Mouse (Mus musculus) kidney, adult 2 months (tissue): Measurements from ENCODE around the gene Spats2. TPM values are rescaled to one million over a fixed set of nuclear protein-coding genes. Genes with fewer than 3 reads are reported as not detected.

ENCODE experiments used
- DNase-seq: peaks from one replicate; pipeline ENCODE4 v3.0.0; 2021
- H3K27ac ChIP-seq: fragments of 200-500 bp; 2 replicates; pipeline ENCODE4 v1.5.1; 2012; ENCODE audit warnings: low read depth, low read length, control low read depth, inconsistent platforms; ENCODE audit not compliant: insufficient read depth
- H3K27me3 ChIP-seq: fragments of 200-500 bp; replicated peaks from 2 replicates; pipeline ENCODE4 v1.6.1; 2012; ENCODE audit warnings: mild to moderate bottlenecking, moderate library complexity, low read length, inconsistent platforms; ENCODE audit not compliant: control insufficient read depth, insufficient read depth
- H3K36me3 ChIP-seq: fragments of 200-500 bp; 2 replicates; pipeline ENCODE4 v1.6.1; 2012; ENCODE audit warnings: mild to moderate bottlenecking, moderate library complexity, low read length, inconsistent platforms; ENCODE audit not compliant: control insufficient read depth, insufficient read depth
- H3K4me1 ChIP-seq: fragments of 200-500 bp; 2 replicates; pipeline ENCODE4 v1.6.1; 2011; ENCODE audit warnings: low read length; ENCODE audit not compliant: control insufficient read depth, insufficient read depth
- H3K4me3 ChIP-seq: fragments of 200-500 bp; 2 replicates; pipeline ENCODE4 v1.5.1; 2011; ENCODE audit warnings: mild to moderate bottlenecking, low read depth, low read length, control low read depth; ENCODE audit not compliant: insufficient read depth
- CTCF ChIP-seq: fragments of 200-500 bp; conservative IDR thresholded peaks from 2 replicates; pipeline ENCODE4 v1.5.1; 2011; ENCODE audit warnings: low read depth, mild to moderate bottlenecking, control low read depth, low read length, moderate library complexity, mixed read lengths; ENCODE audit not compliant: insufficient read depth, insufficient read length
- POLR2A ChIP-seq: fragments of 200-500 bp; IDR thresholded peaks from one replicate; pipeline ENCODE4 v1.6.1; 2011; ENCODE audit warnings: low read depth, low read length, control low read depth
- WGBS: fragments of 180-500 bp; shearing (Covaris S2); methylation state at CpG from one replicate; pipeline ENCODE4 v1.1.7; 2018; 5-methylcytosine and 5-hydroxymethylcytosine counted together
- polyA plus RNA-seq: library from polyadenylated mRNA; depleted of rRNA; stranded (reverse); fragments of >200 nt; gene quantifications from 2 replicates; pipeline ENCODE4 v1.2.3, GENCODE M21; 2012

Gene Spats2
- polyA plus RNA-seq, 1 experiment = 8.6 TPM

DNA sequence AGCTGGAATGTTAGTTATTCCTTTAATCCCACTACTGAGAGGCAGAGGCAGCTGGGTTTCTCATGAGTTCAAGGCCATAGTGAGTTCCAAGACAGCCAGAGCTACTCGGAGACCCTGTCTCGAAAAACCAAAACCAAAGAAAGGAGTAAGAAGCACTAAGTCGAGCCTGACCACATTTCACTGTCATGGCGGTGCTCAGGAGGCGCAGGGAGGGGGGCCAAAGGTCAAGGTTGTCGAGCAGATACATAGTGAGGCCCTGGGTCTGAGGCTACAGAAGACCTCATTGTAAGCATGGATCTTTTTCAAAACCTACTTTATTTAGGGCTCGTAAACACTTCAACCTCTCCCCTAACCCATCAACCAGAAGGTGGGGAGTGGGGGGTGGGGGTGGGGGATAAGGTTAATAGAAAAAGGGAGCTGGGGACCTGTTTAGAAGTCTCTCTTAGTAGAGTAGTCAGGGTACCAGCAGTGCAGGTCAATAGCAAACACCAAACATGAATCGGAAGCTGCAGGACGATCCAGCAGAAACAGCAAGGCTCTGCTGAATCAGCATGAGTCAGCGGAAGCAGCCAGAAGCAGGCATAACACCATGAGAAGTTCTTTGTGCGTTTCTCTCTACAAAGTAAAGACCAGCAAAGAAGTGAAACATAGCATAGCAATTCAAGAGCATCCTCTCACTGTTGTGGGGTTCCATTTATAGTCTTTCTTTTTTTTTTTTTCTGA, 90.2 kb downstream of the Spats2 start:
- 81% methylated on average over 11 of the region's 11 CpGs for WGBS
- Histone ChIP-seq H3K27me3 (no peaks in the 10 kb centered on the region), H3K27ac (no peak overlapping the region), H3K4me1 (no peaks in the 10 kb centered on the region), H3K4me3 (no peak overlapping the region), H3K36me3 (no peaks in the 10 kb centered on the region)
- TF ChIP-seq CTCF (no peak), POLR2A (no peak)
- no peak for DNase-seq

DNA sequence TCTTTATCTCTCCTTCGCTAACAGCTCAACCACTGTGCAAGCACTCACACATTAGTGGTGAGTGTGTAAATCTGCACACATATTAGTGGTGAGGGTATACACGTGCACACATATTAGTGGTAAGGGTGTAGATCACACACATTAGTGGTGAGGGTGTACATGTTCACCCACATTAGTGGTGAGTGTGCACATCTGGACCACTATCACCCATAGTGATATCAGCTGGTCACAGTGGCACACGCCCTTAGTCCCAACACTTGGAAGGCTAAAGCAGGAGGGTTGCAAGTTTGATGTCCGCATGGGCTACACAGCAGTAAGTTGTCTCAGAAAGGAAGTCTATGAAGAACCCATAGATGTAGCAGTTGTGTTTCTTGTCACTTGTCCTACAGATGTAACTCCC, 91.9 kb downstream of the Spats2 start:
- no peaks in the 10 kb centered on the region for H3K36me3 ChIP-seq
- peaks cover 1% of the 10 kb centered on the region; the same call in 1 of the 2 replicates for H3K27me3 ChIP-seq
- H3K4me1 ChIP-seq = no peaks in the 10 kb centered on the region
- no peak overlapping the region for H3K27ac ChIP-seq
- H3K4me3 ChIP-seq = no peak overlapping the region
- no peak for DNase-seq
- TF ChIP-seq POLR2A = no peak
- TF ChIP-seq CTCF = no peak
- WGBS = 95% methylated on average over 4 of the region's 4 CpGs

DNA sequence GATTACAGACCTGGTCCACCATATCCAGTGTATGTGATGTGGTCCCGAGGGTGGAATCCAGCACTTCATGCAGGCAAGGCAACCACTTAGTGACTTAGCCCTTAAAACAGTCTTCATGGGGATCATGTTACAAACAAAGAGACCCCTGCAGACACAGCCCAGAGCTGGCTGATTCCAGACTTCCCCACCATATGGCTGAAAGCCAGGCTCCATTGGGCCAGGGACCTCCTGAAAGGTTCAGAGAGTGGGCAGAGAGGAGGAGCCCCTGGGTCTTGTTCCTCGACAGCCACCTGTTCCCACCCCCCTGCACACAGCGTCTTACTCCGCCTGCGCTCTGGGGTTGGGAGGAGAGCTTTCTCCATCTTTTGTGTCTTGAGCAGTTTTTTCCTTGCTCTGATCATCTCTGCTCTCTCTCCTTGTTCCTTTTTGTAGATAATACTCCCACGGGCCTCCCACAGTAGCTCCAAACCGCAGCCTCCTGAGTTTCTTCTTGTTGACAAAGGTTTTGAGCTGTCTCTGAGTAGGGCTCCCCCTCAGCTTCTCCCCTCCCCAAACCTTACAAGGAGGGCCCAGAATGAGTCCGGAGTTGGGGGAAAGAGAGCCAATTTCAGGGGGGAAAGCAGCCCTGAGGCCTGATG, 95.7 kb downstream of the Spats2 start:
- Histone ChIP-seq H3K36me3 (no peaks in the 10 kb centered on the region), H3K27ac (no peak overlapping the region), H3K4me1 (no peaks in the 10 kb centered on the region), H3K4me3 (no peak overlapping the region), H3K27me3 (peaks cover 7% of the 10 kb centered on the region)
- no peak for TF ChIP-seq CTCF
- TF ChIP-seq POLR2A = no peak
- DNase-seq = no peak
- 25% methylated on average over 8 of the region's 8 CpGs for WGBS

DNA sequence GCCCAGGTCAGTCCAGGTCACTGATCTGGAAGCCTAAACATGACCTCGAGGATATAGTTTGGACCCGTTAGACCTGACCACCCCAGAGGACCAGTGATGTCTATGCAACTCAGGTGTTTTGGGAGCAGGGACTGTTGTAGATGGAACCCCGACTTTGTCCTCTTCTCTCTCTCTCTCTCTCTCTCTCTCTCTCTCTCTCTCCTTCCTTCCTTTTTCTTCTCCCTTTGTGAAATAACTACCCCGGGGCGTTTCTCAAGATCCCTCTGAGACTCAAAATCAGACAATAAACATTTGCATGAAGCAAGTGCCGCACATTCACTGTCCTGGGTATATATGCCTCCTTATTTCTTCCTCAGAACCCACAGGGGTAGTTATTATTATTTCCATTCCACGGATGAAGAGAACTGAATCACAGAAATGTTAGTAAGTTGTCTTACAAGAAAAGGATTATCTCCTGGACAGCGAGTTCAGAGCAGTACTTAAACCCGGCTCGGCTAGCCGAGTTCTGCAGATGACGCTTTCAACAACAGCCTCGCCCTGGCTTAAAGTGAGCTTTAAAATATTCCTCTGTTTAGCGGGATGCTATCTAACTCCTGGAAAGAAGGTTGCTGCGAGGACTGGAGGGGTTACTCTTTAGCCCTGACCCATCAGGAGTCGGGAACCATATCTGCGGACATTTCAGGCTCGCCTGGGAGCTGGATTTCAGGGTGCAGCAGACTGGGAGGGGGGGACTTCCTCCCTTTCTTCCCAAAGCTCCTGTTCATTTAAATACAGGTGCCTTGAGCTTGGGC, 97.3 kb downstream of the Spats2 start:
- TF ChIP-seq CTCF (no peak), POLR2A (no peak)
- peaks cover 7% of the 10 kb centered on the region for H3K27me3 ChIP-seq
- no peaks in the 10 kb centered on the region for H3K4me1 ChIP-seq
- peak overlapping the region; percentile 33; the same call in 1 of the 2 replicates for H3K4me3 ChIP-seq
- DNase-seq = no peak
- no peaks in the 10 kb centered on the region for H3K36me3 ChIP-seq
- H3K27ac ChIP-seq = no peak overlapping the region
- 7% methylated on average over 18 of the region's 18 CpGs for WGBS

DNA sequence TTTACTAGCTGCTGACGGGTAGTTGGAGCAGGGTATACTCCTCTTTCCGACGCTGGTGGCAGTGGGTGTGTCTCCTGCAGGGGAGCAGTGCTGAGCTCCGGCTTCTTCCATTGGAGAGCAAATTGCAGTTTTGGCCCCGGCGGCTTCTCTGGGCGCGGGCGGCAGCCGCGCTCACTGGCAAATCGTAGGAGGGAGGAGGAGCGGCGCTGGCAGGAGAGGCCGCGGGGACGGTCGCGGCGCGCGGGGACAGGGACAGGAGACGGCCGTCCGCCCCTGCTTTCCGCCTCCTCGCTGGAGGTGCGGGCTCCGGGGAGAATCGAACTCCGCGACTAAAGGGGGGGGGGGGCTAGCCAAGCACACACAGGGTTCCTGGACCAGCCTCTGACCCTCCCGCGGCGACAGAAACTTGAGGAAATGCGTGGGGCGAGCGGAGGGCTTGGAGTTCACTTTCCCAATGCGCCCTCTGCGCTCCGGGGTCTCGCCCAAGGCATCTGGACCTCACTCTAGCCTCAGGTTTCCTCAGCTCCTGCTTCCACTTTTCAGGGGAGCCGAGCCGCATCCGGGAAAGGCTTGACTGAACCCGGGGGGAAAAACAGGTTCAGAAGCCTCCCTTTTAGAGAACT, 98.0 kb downstream of the Spats2 start:
- TF ChIP-seq CTCF (no peak), POLR2A (no peak)
- Histone ChIP-seq H3K4me1 (no peaks in the 10 kb centered on the region), H3K27ac (no peak overlapping the region), H3K27me3 (peaks cover 7% of the 10 kb centered on the region), H3K36me3 (no peaks in the 10 kb centered on the region), H3K4me3 (peak overlapping the region; percentile 33)
- WGBS = 2% methylated on average over 46 of the region's 46 CpGs
- DNase-seq = peak; percentile 41

DNA sequence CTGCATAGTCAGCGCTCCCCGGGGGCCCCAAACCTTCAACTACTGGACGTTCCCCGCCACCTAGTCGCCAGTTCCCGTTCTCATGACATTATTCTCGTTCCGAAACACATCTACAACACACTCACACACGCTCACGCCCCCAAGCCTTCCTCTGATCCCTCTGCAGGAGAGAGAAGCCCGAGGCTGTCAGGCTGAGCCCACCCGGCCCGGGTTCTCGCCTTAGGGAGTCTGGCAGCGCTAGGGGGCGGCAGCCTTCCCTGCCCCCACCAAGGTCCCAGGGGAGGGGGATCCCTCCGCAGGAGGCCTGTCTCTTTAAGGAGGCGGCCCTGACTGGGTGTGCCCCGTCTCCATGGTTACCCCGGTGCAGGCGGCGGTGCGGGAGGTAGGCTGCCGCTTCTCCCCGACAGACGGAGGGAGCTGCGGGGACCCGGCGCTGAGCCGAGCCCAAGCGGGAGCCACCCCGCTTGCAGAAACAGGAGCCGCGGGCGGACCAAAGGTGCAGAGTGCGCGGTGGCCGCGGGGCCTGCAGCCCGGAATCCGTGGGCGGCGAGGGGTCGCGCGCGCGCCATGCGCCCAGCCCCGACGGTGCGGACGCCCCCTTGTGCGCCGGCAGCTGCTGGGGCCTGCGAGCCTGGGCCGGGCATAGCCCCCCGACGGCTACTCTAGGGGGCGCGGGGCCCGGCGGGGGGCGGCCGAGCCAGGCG, 98.6 kb downstream of the Spats2 start, which contains the start of gene Kcnh3:
Kcnh3 (plus strand) TSS at position 654 of the 704 bp plus-strand sequence.
- Histone ChIP-seq H3K4me3 (peak within 1 kb of the TSS; percentile 33), H3K36me3 (no peaks in the 10 kb centered on the region), H3K4me1 (no peaks in the 10 kb centered on the region), H3K27ac (no peak within 1 kb of the TSS), H3K27me3 (peaks cover 7% of the 10 kb centered on the region)
- DNase-seq = peak; percentile 55
- WGBS = under 1% methylated on average over 65 of the region's 66 CpGs
- TF ChIP-seq POLR2A = no peak
